Mouse (Mus musculus) small intestine, adult 2 months (tissue): ENCODE measurements around the gene Doc2b. TPM values are rescaled to one million over a fixed set of nuclear protein-coding genes. Genes with fewer than 3 reads are reported as not detected.

Source experiments
- H3K27ac ChIP-seq: fragments of 200-500 bp; 2 replicates; pipeline ENCODE4 v1.5.1; 2012; ENCODE audit warnings: low read depth, low read length, control low read depth, inconsistent platforms; ENCODE audit not compliant: insufficient read depth
- H3K27me3 ChIP-seq: fragments of 200-500 bp; 2 replicates; pipeline ENCODE4 v1.6.1; 2012; ENCODE audit warnings: mild to moderate bottlenecking, moderate library complexity, low read length, inconsistent platforms; ENCODE audit not compliant: control insufficient read depth, insufficient read depth
- H3K36me3 ChIP-seq: fragments of 200-500 bp; 2 replicates; pipeline ENCODE4 v1.6.1; 2012; ENCODE audit warnings: mild to moderate bottlenecking, low read length, control low read depth, inconsistent platforms; ENCODE audit not compliant: control insufficient read depth, insufficient read depth
- H3K4me1 ChIP-seq: fragments of 200-500 bp; 2 replicates; pipeline ENCODE4 v1.6.1; 2012; ENCODE audit warnings: low read length, inconsistent platforms, mixed read lengths; ENCODE audit not compliant: control insufficient read depth, insufficient read depth, insufficient read length
- H3K4me3 ChIP-seq: fragments of 200-500 bp; 2 replicates; pipeline ENCODE4 v1.5.1; 2012; ENCODE audit warnings: low read depth, mild to moderate bottlenecking, control low read depth, inconsistent platforms, low read length, moderate library complexity
- CTCF ChIP-seq: fragments of 200-500 bp; IDR thresholded peaks from 2 replicates; pipeline ENCODE4 v1.5.1; 2012; ENCODE audit warnings: low read depth, mild to moderate bottlenecking, control low read depth, inconsistent platforms, low read length, moderate library complexity, mixed read lengths; ENCODE audit not compliant: insufficient replicate concordance, insufficient read length; ENCODE audit errors: extremely low read depth
- POLR2A ChIP-seq: fragments of 200-500 bp; IDR thresholded peaks from 2 replicates; pipeline ENCODE4 v1.6.1; 2012; ENCODE audit warnings: low read depth, mild to moderate bottlenecking, control low read depth, inconsistent platforms, low read length, moderate library complexity
- WGBS: fragments of 180-500 bp; shearing (Covaris S2); methylation state at CpG from one replicate; pipeline ENCODE4 v1.1.7; 2018; 5-methylcytosine and 5-hydroxymethylcytosine counted together
- polyA plus RNA-seq: library from polyadenylated mRNA; depleted of rRNA; stranded (reverse); fragments of >200 nt; gene quantifications from 2 replicates; pipeline ENCODE4 v1.2.3, GENCODE M21; 2012

The Doc2b gene
- polyA plus RNA-seq, 1 experiment: 0.27 TPM

DNA sequence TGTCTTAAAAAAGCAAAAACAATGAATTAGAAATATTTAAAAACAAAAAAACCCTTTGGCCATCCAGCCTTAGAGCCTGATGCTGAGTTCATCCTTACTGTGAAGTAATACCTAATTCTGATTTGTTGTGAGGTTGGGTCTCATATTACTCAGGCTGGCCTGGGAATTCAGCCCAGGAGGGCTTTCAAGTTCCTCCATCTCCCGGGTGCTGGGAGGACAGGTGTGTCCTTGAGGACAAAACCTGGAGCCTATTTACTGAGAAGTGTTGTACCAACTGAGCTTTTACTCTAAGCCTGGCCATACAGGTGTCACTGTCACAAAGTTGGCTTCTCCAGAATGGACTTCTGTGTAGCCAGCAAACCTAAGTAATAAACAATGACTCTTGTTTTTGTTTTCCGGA is 28.8 kb downstream of the Doc2b start:
- H3K27me3 ChIP-seq: no peaks in the 10 kb centered on the region
- H3K4me3 ChIP-seq: no peak overlapping the region
- H3K4me1 ChIP-seq: peaks cover 4% of the 10 kb centered on the region
- TF ChIP-seq CTCF (no peak), POLR2A (no peak)
- 46% methylated on average over 2 of the region's 2 CpGs for WGBS
- peaks cover 36% of the 10 kb centered on the region for H3K36me3 ChIP-seq
- H3K27ac ChIP-seq: no peak overlapping the region

DNA sequence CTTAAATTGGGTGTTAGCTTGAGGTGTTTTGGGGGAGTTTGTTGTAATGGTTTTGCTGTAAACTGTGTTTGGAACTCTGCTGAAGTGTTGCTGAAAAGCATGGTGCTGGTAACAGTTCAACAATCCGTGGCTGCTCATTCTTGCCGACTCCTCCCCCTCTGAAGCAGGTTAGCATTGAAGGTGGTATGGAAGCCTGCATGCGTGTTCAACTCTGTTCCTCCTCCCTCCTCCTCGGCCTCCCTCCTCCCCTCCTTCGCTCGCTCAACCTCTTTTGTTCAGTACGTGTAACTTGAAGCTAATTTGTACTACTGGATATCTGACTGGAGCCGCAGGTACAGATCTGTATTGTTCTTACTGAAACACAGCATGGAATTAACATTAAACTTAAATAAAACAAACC is 30.7 kb downstream of the Doc2b start:
- 81% methylated on average over 8 of the region's 8 CpGs for WGBS

DNA sequence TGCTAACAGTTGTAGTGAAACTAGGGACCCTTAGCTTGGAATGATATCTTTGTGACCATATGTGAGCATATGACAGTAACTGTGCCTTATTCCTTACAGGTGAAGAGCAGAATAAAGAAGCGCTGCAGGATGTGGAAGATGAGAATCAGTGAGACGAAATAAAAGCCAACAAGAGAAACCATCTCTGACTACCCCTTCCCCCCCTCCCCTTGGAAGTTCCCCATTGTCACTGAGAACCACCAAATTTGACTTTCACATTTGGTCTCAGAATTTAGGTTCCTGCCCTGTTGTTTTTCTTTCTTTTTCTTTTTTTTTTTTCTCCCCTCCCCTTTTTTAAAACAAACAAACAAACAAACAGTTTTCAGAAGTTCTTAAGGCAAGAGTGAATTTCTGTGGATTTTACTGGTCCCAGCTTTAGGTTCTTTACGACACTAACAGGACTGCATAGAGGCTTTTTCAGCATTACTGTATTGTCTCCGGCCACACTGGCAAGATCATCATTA is 31.3 kb downstream of the Doc2b start:
- no peak overlapping the region for H3K4me3 ChIP-seq
- peaks cover 53% of the 10 kb centered on the region for H3K36me3 ChIP-seq
- H3K27ac ChIP-seq: no peak overlapping the region
- WGBS: 75% methylated on average over 4 of the region's 4 CpGs
- TF ChIP-seq POLR2A (no peak), CTCF (no peak)
- H3K27me3 ChIP-seq: no peaks in the 10 kb centered on the region
- H3K4me1 ChIP-seq: peaks cover 4% of the 10 kb centered on the region

More for the DNA sequence above, 30.7 kb downstream of the Doc2b start:
- Histone ChIP-seq H3K27ac (no peak overlapping the region), H3K4me1 (peaks cover 4% of the 10 kb centered on the region), H3K36me3 (peaks cover 49% of the 10 kb centered on the region), H3K4me3 (no peak overlapping the region), H3K27me3 (no peaks in the 10 kb centered on the region)
- TF ChIP-seq CTCF: no peak
- no peak for TF ChIP-seq POLR2A

DNA sequence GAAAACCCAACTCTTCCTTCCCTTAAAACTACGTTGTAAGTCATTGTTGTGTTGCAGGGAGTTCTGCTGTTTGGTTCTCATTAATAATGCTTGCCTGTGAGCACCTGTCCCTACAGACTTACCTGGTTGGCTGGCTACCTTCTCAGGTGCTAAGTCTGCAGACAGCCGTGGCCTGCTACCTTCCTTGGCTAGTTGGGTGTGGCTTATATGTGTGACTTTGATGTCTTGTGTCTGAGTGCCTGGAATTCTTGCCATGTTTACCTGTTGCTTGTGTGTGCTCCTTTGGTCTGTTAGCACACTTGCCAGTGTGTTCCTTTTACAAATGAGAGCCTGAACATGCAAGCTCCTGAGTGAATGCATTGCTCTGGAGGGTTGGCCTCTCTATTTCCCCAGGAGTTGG is 33.1 kb downstream of the Doc2b start:
- TF ChIP-seq CTCF (no peak), POLR2A (no peak)
- H3K36me3 ChIP-seq: peaks cover 65% of the 10 kb centered on the region
- no peaks in the 10 kb centered on the region for H3K27me3 ChIP-seq
- no peaks in the 10 kb centered on the region for H3K4me1 ChIP-seq
- 32% methylated on average over 2 of the region's 2 CpGs for WGBS
- no peak overlapping the region for H3K27ac ChIP-seq
- no peak overlapping the region for H3K4me3 ChIP-seq

DNA sequence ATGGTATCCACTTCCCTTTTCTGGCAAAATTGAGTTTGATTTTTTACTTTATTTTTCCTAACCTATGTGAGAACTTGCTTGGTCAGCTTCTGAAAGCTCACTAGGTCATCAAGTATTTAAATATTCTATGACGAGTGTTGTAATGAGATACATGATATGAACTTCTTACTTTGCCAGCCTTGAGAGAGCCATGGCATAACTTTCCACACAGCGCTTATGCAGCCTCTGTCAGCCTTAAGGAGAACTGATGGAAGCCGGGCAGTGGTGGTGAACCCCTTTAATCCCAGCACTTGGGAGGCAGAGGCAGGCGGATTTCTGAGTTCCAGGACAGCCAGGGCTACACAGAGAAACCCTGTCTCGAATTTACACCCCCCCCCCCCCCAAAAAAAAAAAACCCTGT is 35.1 kb downstream of the Doc2b start:
- Histone ChIP-seq H3K4me3 (no peak overlapping the region), H3K4me1 (no peaks in the 10 kb centered on the region), H3K36me3 (peaks cover 70% of the 10 kb centered on the region), H3K27me3 (no peaks in the 10 kb centered on the region), H3K27ac (no peak overlapping the region)
- no peak for TF ChIP-seq CTCF
- no peak for TF ChIP-seq POLR2A
- WGBS: 87% methylated on average over 5 of the region's 5 CpGs

DNA sequence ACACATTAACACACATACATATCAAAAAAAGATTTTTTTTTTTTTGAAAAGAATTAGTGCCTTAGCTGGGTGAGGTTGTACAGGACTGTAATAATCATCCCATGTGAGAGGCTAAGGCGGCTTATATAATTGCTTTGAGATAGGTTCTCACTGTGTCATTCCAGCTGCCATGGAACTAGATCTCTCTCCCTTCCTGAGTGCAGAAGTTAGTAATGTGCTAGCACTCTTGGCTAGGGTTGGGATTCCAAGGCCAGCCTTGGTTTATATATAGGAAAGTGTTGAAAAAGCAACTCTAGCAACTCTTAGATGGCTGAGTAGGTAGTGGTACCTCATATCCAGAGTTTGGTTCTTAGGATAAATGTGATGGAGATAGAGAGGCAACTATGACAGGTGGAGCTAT is 37.3 kb downstream of the Doc2b start:
- H3K27me3 ChIP-seq: no peaks in the 10 kb centered on the region
- peaks cover 62% of the 10 kb centered on the region for H3K36me3 ChIP-seq
- TF ChIP-seq CTCF: no peak
- no peak for TF ChIP-seq POLR2A
- no peak overlapping the region for H3K27ac ChIP-seq
- H3K4me3 ChIP-seq: no peak overlapping the region
- no peaks in the 10 kb centered on the region for H3K4me1 ChIP-seq
- WGBS: 86% methylated on average over 1 of the region's 1 CpGs

DNA sequence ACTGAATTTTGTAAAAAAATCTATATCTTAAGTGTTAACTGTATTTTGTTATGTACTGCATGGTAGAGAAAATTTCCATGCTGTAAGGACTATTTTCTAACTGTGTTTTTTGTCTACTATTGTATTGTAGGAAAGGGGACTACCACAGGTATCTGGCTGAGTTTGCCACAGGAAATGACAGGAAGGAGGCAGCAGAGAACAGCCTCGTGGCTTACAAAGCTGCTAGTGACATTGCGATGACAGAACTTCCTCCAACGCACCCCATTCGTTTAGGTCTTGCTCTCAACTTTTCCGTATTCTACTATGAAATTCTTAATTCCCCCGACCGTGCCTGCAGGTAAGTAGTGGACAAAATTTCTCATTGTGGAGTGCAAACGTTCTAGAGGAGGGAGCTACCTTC is 39.2 kb downstream of the Doc2b start:
- H3K4me1 ChIP-seq: no peaks in the 10 kb centered on the region
- 85% methylated on average over 8 of the region's 8 CpGs for WGBS
- no peaks in the 10 kb centered on the region for H3K27me3 ChIP-seq
- H3K4me3 ChIP-seq: no peak overlapping the region
- H3K27ac ChIP-seq: no peak overlapping the region
- no peak for TF ChIP-seq CTCF
- TF ChIP-seq POLR2A: no peak
- H3K36me3 ChIP-seq: peaks cover 59% of the 10 kb centered on the region

DNA sequence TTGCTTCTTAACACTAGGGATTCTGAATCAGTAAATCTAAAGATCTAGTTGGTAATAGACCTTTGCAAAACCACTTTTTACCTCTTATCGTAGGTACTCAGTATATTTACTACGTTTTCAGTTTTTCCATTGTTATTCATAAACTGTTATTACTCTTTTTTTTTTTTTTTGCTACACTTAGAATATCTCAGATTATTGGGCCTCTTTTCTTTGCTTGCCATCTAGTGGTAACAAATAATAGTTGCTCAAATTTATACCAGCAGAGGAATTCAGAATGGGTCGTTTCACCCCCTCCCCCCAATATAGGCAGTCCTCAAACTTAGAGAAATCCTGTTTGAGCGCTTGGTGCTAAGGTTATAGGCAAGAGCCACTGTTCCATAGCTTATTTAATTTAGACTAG is 44.8 kb downstream of the Doc2b start:
- WGBS: 52% methylated on average over 4 of the region's 4 CpGs
- H3K27ac ChIP-seq: no peak overlapping the region
- H3K4me3 ChIP-seq: no peak overlapping the region
- peaks cover 15% of the 10 kb centered on the region; the same call in 1 of the 2 replicates for H3K4me1 ChIP-seq
- peaks cover 25% of the 10 kb centered on the region for H3K36me3 ChIP-seq
- no peaks in the 10 kb centered on the region for H3K27me3 ChIP-seq
- TF ChIP-seq POLR2A (no peak), CTCF (no peak)
